Mouse (Mus musculus) neutrophil, adult 5-6 weeks (primary cell): ENCODE results near the gene Slc4a5. TPM values are rescaled to one million over a fixed set of nuclear protein-coding genes. Genes with fewer than 3 reads are reported as not detected.

Experiments
- ATAC-seq: fragments of 151-379, 151-347 bp; 2 replicates; pipeline ENCODE4 v1.8.0; 2017; ENCODE audit warnings: mild to moderate bottlenecking, moderate TSS enrichment; ENCODE audit not compliant: insufficient number of reproducible peaks, poor library complexity, low FRiP score, severe bottlenecking; ENCODE audit errors: extremely low read depth
- total RNA-seq: library from RNA; stranded (forward); fragments of 200-1000 nt; gene quantifications from 2 replicates; pipeline ENCODE4 v1.2.3, GENCODE M21; 2017

Gene Slc4a5
- not detected in 2 replicates for total RNA-seq

GRCm38 (mm10) chr6:83219814-83220213, at the start of gene Slc4a5:
Gene Slc4a5, plus strand, starts transcription at chr6:83219828.
- ATAC-seq, result no peak

DNA sequence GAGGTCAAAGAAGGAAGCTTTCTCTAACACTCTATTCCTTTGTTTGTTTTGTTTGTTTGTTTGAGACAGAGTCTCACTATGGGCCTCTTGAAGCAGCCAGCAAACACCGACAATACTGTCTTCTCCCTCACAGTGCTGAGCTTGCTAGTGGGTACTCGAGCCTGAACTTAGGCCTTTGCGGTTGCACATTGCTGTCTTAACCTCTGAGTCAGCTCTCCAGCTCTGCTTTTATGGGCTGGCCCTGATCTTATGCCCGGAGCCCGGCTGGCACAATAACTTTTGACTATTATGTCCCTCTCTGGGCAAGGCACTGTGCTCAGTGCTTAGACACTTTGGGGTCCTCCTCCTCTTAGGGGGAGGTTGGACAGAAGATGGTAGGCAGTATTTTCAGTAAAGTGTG, 49.8 kb upstream of the Slc4a5 start:
- no peak for ATAC-seq

DNA sequence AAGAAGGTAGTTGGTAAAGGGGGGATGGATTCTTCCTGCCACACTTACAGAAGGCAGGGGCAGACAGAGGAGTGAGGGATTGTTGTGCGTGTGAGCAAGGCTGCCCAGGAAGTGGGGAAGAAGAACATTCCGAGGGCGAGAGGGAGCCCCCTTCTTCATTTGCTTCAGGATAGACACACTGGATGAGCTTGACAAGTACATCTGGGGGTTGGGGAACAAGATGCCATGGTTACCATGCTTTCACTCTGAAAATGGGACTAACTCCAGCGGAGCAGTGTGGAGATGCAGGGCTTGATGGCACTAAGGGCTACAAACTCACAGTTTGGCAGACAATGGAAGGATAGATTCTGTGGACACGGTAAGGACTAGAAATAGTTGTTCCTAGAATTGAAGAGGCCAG, 48.6 kb upstream of the Slc4a5 start:
- no peak for ATAC-seq

DNA sequence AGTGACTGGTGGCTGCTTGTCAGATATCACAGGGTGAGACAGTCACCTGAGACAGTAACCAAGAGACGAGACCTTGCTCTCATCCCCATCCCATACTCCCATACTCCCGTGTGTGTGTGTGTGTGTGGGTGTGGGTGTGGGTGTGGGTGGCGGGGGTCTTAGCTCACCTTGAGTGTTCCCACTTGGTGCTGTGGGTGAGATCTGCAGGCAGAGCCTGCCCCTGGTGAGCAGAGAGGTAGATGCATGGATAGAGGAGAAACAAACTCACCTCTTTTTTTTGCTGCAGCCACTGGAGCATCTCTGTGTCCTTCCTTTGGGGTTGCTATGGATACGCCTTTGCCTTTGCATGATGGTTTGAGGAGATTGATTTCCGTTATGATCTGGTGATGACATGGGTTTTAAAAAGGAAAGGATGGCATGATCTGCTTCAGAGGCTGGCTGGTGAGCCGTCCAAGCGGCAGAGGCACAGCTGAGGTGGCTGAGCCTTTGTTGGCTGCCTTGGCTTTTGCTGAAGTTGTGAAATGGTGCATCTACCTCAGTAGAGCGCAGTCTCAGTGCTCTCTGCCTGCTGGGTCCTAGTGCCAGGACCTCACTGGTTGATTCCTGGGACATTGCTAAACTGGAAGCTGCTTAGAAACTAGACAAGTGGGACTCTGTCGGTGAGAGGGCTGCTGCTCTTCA, 47.2 kb upstream of the Slc4a5 start:
- no peak for ATAC-seq

- ATAC-seq, result no peak
Observed at GRCm38 (mm10) chr6:83175996-83176395, 43.6 kb upstream of the Slc4a5 start.

DNA sequence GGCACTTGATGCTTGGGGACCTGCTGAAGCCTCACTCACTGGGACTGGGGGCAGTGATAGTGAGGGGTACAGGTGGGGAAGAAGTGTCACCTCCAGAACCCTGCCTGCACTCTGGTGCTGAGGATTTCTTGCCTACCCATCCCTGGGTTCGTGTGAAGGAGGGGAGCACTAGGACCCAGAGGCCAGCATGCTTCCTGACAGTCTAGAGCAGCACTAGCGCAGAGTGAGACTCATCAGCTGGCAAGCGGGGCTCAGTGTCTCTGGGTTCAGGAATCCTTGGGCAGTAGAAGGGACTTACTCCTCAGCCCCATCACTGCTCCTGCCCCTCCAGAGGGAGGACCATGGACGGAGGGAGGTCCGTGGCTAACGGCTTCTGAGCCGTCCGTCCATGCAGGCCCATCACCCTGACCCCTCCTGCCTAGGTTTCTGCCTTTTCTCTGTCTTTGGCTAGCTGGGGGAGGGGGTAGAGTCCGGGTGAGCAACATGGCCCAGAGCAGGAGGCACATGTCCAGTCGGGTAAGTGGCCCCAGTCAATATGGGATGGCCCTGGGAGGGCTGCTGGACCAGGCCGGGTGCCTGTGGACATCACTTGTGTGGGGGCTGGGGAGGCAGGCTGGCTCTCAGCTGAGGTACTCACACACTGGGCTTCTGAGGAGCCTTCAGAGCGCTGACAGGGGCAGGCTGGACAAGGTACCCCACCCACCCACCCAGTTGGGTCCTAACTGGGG, 40.1 kb upstream of the Slc4a5 start:
- ATAC-seq, result no peak

DNA sequence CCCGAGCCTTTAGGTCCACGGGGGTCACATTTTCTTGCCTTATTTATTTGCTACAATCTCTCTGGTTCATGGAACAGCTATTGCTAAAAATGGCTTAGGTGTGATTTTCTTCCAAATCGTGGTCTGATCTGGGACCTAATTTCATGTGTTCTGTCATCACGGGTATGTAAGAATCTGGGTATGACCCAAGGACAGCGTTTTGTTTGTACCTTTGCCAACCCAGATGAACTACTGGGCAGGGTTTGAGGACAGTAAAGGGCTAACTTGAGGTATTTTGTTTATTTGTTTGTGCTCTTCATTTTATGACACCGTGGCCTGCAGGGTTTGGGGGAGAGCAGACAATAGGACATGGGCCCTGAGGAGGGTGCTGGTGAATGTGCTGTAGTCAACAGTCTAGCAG, 39.0 kb upstream of the Slc4a5 start:
- ATAC-seq, result no peak

DNA sequence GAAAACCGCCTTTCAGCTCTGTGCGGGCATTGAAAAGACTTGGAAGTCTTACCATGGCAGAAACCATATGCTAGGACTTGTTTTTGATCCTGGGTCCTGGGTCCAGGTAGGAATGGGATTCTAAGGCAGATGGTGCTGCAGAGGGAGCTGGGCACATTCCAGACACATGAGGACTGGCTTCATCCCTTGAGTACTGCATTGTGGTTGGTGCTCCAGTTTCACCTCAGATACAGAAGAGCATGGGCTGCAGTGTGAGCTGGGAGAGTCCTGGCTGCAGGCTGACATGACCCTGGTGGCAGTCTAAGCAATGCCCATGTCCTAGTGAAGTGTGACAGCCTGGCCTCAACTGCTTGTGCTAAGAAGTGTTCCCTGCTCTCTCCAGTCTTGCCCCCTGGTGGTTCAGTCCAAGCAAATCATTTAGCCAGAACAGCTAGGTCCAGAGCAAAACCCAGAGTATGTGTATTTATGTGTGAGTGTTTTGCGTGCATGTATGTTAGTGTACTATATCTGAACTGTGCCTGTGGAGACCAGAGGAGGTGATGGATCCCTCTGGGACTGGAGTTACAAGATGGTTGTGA, 34.7 kb upstream of the Slc4a5 start:
- no peak for ATAC-seq

- no peak for ATAC-seq
Observed at GRCm38 (mm10) chr6:83185895-83186861, 33.5 kb upstream of the Slc4a5 start.

- no peak for ATAC-seq
Observed at GRCm38 (mm10) chr6:83186946-83187345, 32.7 kb upstream of the Slc4a5 start.

DNA sequence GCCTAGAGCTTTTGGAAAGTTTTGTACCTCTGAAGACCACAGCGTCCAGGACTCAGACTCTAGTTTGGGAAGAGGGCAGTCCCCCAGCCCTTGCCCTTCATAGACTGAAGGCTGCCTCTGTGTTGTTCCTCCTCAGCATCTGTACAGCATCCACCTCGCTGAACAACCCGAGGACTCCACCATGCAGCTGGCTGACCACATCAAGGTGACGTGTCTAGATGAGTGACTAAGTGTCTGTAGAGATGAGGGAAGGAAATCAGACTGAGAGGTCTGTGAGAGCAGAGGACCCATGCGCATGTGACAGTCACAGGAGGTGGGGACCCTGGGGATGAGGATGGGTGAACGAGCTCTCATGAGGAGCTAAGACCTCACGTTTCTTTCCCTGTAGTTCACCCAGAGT, 26.1 kb upstream of the Slc4a5 start:
- ATAC-seq, result no peak

- ATAC-seq, result no peak
Observed at GRCm38 (mm10) chr6:83197345-83198004, 22.2 kb upstream of the Slc4a5 start.

- ATAC-seq, result no peak
Observed at GRCm38 (mm10) chr6:83203320-83203719, 16.3 kb upstream of the Slc4a5 start.

GRCm38 (mm10) chr6:83205851-83206250, 13.8 kb upstream of the Slc4a5 start:
- ATAC-seq, result no peak

DNA sequence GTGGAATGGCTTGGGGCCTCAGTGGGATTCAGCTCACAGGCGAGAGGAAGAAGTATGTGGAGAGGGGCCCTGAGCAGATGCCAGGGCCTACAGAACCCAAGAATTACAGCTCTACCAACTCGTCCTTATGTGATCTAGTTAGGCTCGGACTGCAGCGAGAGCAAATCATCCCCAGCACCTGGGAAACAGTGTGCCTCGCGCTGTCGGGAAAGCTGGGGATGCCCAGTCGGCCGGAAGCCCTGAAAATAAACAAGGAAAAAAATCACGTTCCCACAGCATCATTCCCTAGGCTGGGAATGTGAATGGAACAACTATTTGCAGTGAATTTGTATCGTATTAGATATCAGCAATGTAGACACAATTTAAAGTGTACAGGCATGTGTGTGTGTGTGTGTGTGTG, 13.3 kb upstream of the Slc4a5 start:
- ATAC-seq, result no peak

DNA sequence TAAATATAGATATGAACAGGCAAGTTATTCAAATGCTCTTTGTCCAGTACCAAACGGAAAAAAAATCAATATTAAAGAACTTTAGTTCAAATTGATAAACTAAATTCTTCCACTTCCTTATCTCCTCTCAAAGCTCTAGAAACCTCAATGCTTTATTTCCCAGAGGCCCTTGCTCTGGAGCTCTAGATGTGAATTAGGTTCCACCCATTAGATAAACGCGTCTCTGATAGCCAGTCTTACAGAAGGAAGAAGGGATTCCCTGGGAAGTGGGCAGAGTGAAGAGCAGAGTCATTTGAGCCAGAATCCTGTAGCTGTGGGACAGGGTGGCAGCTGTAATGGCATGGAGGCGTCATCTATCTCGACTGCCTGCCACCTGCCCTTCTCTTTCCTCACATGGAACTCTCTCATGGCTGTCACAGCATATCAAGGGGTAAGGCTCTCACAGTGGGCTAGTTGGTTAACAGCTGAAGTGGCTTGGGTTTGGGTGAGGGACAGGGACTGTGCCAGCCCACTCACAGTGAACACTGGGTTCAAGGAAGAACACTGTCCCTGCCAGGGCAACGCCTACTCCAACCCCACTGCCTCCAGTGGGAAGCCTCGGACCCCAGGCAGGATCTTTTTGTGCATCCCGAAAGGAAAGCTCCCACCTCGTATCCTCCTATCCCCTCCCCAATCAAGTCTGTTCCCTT, 12.1 kb upstream of the Slc4a5 start:
- ATAC-seq, result no peak

- no peak for ATAC-seq
Observed at GRCm38 (mm10) chr6:83208050-83208400, 11.6 kb upstream of the Slc4a5 start.

DNA sequence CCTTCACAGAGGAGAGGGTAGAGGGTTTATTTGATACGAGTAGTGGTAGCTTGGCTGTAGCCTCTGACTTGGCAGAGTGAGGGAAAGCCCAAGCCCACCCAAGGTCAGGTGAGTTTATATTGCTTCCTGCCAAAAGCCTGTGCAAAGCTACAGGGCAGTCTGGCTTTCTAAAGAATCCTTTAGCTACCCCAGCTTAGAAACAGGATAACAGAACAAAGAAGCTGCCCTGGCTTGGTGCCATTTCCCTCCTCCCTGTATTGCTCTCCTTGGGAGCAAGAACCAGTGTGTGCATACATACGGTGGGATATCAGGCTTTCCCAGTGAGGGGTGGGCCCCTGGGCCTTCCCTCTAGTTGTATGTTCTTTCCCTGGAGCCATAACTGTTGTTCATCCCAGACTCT, 9.1 kb upstream of the Slc4a5 start:
- ATAC-seq, result no peak
